Mouse (Mus musculus): Measurements from ENCODE around the gene Eif1. TPM values are rescaled to one million over a fixed set of nuclear protein-coding genes. Genes with fewer than 3 reads are reported as not detected.

Eif1 gene
- total RNA-seq (2012; rRNA removed) = 322 and 326 TPM in 2 replicates

GRCm38 (mm10) chr11:100319492-100320171 lies at the start of gene Eif1:
Eif1 (plus strand) TSS chr11:100319885.
- peak; percentile 100 for DNase-seq (ENCODE audit: low read depth, low spot score)
- no peaks in the 10 kb centered on the region for H3K9me3 ChIP-seq (ENCODE audit: control insufficient read depth, insufficient read depth, low read depth, low read length)
- H3K36me3 ChIP-seq (ENCODE audit: control insufficient read depth, insufficient read depth, low read length, poor library complexity, severe bottlenecking) = peaks cover 20% of the 10 kb centered on the region
- peak within 1 kb of the TSS; percentile 99 for H3K27ac ChIP-seq (ENCODE audit: insufficient read depth, low read depth, low read length, poor library complexity, severe bottlenecking)
- in situ Hi-C loops (cut with MboI; ENCODE audit: low sequenced_read_pairs in 2 of 2, unreplicated experiment in 2 of 2) = no loop called here
- H3K4me1 ChIP-seq (ENCODE audit: control insufficient read depth in 2 of 2, insufficient read depth in 2 of 2, low read length in 2 of 2, poor library complexity in 1 of 2) = peaks cover 6 to 14% of the 10 kb centered on the region in 2 experiments
- H3K4me3 ChIP-seq (ENCODE audit: insufficient read depth in 1 of 2, low read depth in 1 of 2, low read length in 2 of 2, poor library complexity in 1 of 2, severe bottlenecking in 1 of 2) = peak within 1 kb of the TSS; percentile 91 to 94
- TF ChIP-seq HCFC1 (IDR thresholded peaks at IDR 0.05; ENCODE audit: borderline replicate concordance, insufficient read depth, low read length) (0 out of 2 replicates have a peak, but pooled peaks have one; percentile 27), CHD2 (IDR thresholded peaks at IDR 0.05; ENCODE audit: low read depth, low read length) (no peak), ZC3H11A (IDR thresholded peaks at IDR 0.05; ENCODE audit: borderline replicate concordance, low read depth, low read length) (no peak), MAFK (IDR thresholded peaks at IDR 0.05; ENCODE audit: insufficient read depth, low read depth, low read length) (0 out of 2 replicates have a peak, but pooled peaks have one; percentile 12), ZNF384 (IDR thresholded peaks at IDR 0.05; ENCODE audit: low read depth, low read length) (no peak)
- H3K9ac ChIP-seq (ENCODE audit: insufficient read depth, low read depth, low read length, poor library complexity, severe bottlenecking) = peak within 1 kb of the TSS; percentile 99

- TF ChIP-seq CHD2 (IDR thresholded peaks at IDR 0.05; ENCODE audit: low read depth, low read length) = no peak
- TF ChIP-seq ZC3H11A (IDR thresholded peaks at IDR 0.05; ENCODE audit: borderline replicate concordance, low read depth, low read length) = no peak
- TF ChIP-seq MAFK (IDR thresholded peaks at IDR 0.05; ENCODE audit: insufficient read depth, low read depth, low read length) = peak; percentile 89
Observed at GRCm38 (mm10) chr11:100271878-100272277, 47.8 kb upstream of the Eif1 start.

GRCm38 (mm10) chr11:100274719-100275118 lies 45.0 kb upstream of the Eif1 start:
- no peaks in the 10 kb centered on the region for H3K9me3 ChIP-seq (ENCODE audit: control insufficient read depth, insufficient read depth, low read depth, low read length)
- TF ChIP-seq ZNF384 (IDR thresholded peaks at IDR 0.05; ENCODE audit: low read depth, low read length) (no peak), MAFK (IDR thresholded peaks at IDR 0.05; ENCODE audit: insufficient read depth, low read depth, low read length) (no peak), ZC3H11A (IDR thresholded peaks at IDR 0.05; ENCODE audit: borderline replicate concordance, low read depth, low read length) (no peak), CHD2 (IDR thresholded peaks at IDR 0.05; ENCODE audit: low read depth, low read length) (no peak), HCFC1 (IDR thresholded peaks at IDR 0.05; ENCODE audit: borderline replicate concordance, insufficient read depth, low read length) (no peak)
- peaks cover 8 to 53% of the 10 kb centered on the region in 2 experiments for H3K4me1 ChIP-seq (ENCODE audit: control insufficient read depth in 2 of 2, insufficient read depth in 2 of 2, low read length in 2 of 2, poor library complexity in 1 of 2)
- peak overlapping the region; percentile 85 for H3K27ac ChIP-seq (ENCODE audit: insufficient read depth, low read depth, low read length, poor library complexity, severe bottlenecking)
- in situ Hi-C loops (cut with MboI; ENCODE audit: low sequenced_read_pairs in 2 of 2, unreplicated experiment in 2 of 2) = loop anchor here in 1 of 2 experiments (25.0 kb wide), 1 partner anchor 887 kb away; the partner anchor contains the start of gene Krt10
- no peak overlapping the region for H3K9ac ChIP-seq (ENCODE audit: insufficient read depth, low read depth, low read length, poor library complexity, severe bottlenecking)
- no peak overlapping the region for H3K4me3 ChIP-seq (ENCODE audit: insufficient read depth in 1 of 2, low read depth in 1 of 2, low read length in 2 of 2, poor library complexity in 1 of 2, severe bottlenecking in 1 of 2)
- no peaks in the 10 kb centered on the region for H3K36me3 ChIP-seq (ENCODE audit: control insufficient read depth, insufficient read depth, low read length, poor library complexity, severe bottlenecking)
- DNase-seq (ENCODE audit: low read depth, low spot score) = no peak

More at GRCm38 (mm10) chr11:100271878-100272277, 47.8 kb upstream of the Eif1 start:
- H3K27ac ChIP-seq (ENCODE audit: insufficient read depth, low read depth, low read length, poor library complexity, severe bottlenecking) = peak overlapping the region; percentile 19; the same call in 1 of the 2 replicates
- no peaks in the 10 kb centered on the region for H3K36me3 ChIP-seq (ENCODE audit: control insufficient read depth, insufficient read depth, low read length, poor library complexity, severe bottlenecking)
- no peaks in the 10 kb centered on the region for H3K9me3 ChIP-seq (ENCODE audit: control insufficient read depth, insufficient read depth, low read depth, low read length)
- in situ Hi-C loops (cut with MboI; ENCODE audit: low sequenced_read_pairs in 2 of 2, unreplicated experiment in 2 of 2) = no loop called here
- peaks cover 5 to 37% of the 10 kb centered on the region in 2 experiments for H3K4me1 ChIP-seq (ENCODE audit: control insufficient read depth in 2 of 2, insufficient read depth in 2 of 2, low read length in 2 of 2, poor library complexity in 1 of 2)
- DNase-seq (ENCODE audit: low read depth, low spot score) = no peak
- H3K9ac ChIP-seq (ENCODE audit: insufficient read depth, low read depth, low read length, poor library complexity, severe bottlenecking) = no peak overlapping the region
- H3K4me3 ChIP-seq (ENCODE audit: insufficient read depth in 1 of 2, low read depth in 1 of 2, low read length in 2 of 2, poor library complexity in 1 of 2, severe bottlenecking in 1 of 2) = no peak overlapping the region

- Histone ChIP-seq H3K27ac (ENCODE audit: insufficient read depth, low read depth, low read length, poor library complexity, severe bottlenecking) (peak overlapping the region; percentile 85; the same call in 1 of the 2 replicates), H3K4me3 (ENCODE audit: insufficient read depth in 1 of 2, low read depth in 1 of 2, low read length in 2 of 2, poor library complexity in 1 of 2, severe bottlenecking in 1 of 2) (no peak overlapping the region), H3K9me3 (ENCODE audit: control insufficient read depth, insufficient read depth, low read depth, low read length) (no peaks in the 10 kb centered on the region), H3K9ac (ENCODE audit: insufficient read depth, low read depth, low read length, poor library complexity, severe bottlenecking) (peak overlapping the region; percentile 27; the same call in 1 of the 2 replicates), H3K36me3 (ENCODE audit: control insufficient read depth, insufficient read depth, low read length, poor library complexity, severe bottlenecking) (no peaks in the 10 kb centered on the region), H3K4me1 (ENCODE audit: control insufficient read depth in 2 of 2, insufficient read depth in 2 of 2, low read length in 2 of 2, poor library complexity in 1 of 2) (peaks cover 8 to 47% of the 10 kb centered on the region in 2 experiments)
- no peak for DNase-seq (ENCODE audit: low read depth, low spot score)
- TF ChIP-seq ZC3H11A (IDR thresholded peaks at IDR 0.05; ENCODE audit: borderline replicate concordance, low read depth, low read length) = no peak
- TF ChIP-seq ZNF384 (IDR thresholded peaks at IDR 0.05; ENCODE audit: low read depth, low read length) = no peak
- TF ChIP-seq CHD2 (IDR thresholded peaks at IDR 0.05; ENCODE audit: low read depth, low read length) = 0 out of 2 replicates have a peak, but pooled peaks have one; percentile 20
- in situ Hi-C loops (cut with MboI; ENCODE audit: low sequenced_read_pairs in 2 of 2, unreplicated experiment in 2 of 2) = loop anchor here in 1 of 2 experiments (25.0 kb wide), 1 partner anchor 888 kb away; the partner anchor contains the start of gene Krt10
Observed at GRCm38 (mm10) chr11:100275466-100275865, 44.2 kb upstream of the Eif1 start.

All from ES-E14 (cell line).